Mouse (Mus musculus) heart, embryonic 16.5 days (tissue): ENCODE results near the gene Tchh. TPM values are rescaled to one million over a fixed set of nuclear protein-coding genes. Genes with fewer than 3 reads are reported as not detected.
"Not testable (repeated sequence)": the region's sequence is repeated elsewhere in the genome, so short reads cannot be mapped to it uniquely, and the experiment has no call there.

ENCODE experiments used
- ATAC-seq: fragments of 200-750 bp; cut with Nextera tagmentation; replicated peaks from 2 replicates; pipeline ENCODE4 v1.8.0; 2017; ENCODE audit warnings: moderate number of reproducible peaks; ENCODE audit not compliant: insufficient read depth, low FRiP score; ENCODE audit errors: extremely low read depth
- H3K27ac ChIP-seq: fragments of 300-500 bp; sonication (generic); 2 replicates; pipeline ENCODE4 v1.5.1; 2014; ENCODE audit warnings: mild to moderate bottlenecking, low read length, control low read depth, moderate library complexity
- H3K27me3 ChIP-seq: fragments of 300-500 bp; sonication (generic); 2 replicates; pipeline ENCODE4 v1.6.1; 2014; ENCODE audit warnings: low read length, mixed read lengths; ENCODE audit not compliant: control insufficient read depth, insufficient read depth
- H3K36me3 ChIP-seq: fragments of 300-500 bp; sonication (generic); 2 replicates; pipeline ENCODE4 v1.6.1; 2014; ENCODE audit not compliant: control insufficient read depth, insufficient read depth
- H3K4me1 ChIP-seq: fragments of 300-500 bp; sonication (generic); 2 replicates; pipeline ENCODE4 v1.6.1; 2014; ENCODE audit warnings: low read length, mixed read lengths; ENCODE audit not compliant: control insufficient read depth, insufficient read depth
- H3K4me2 ChIP-seq: fragments of 300-500 bp; sonication (generic); 2 replicates; pipeline ENCODE4 v1.6.1; 2014; ENCODE audit warnings: low read depth, mild to moderate bottlenecking, control low read depth, low read length
- H3K4me3 ChIP-seq: fragments of 300-500 bp; sonication (generic); 2 replicates; pipeline ENCODE4 v1.5.1; 2014; ENCODE audit warnings: mild to moderate bottlenecking, control low read depth, low read length
- H3K9ac ChIP-seq: fragments of 300-500 bp; sonication (generic); 2 replicates; pipeline ENCODE4 v1.6.1; 2014; ENCODE audit warnings: low read length, control low read depth
- H3K9me3 ChIP-seq: fragments of 300-500 bp; sonication (generic); replicated peaks from 2 replicates; pipeline ENCODE4 v1.6.1; 2016; ENCODE audit warnings: low read length; ENCODE audit not compliant: control insufficient read depth
- WGBS: fragments of 180-500 bp; shearing (Covaris S2); extraction: QIAGEN DNeasy Blood & Tissue Kit; methylation state at CpG from one replicate; pipeline ENCODE4 v1.1.7; 2014; 5-methylcytosine and 5-hydroxymethylcytosine counted together
- microRNA-seq: library from miRNA; unstranded; fragments of <30 nt; microRNA quantifications from one replicate; pipeline ENCODE4, GENCODE M21; 2017
- polyA plus RNA-seq: library from polyadenylated mRNA; unstranded; fragments of >200 nt; fragmentation: Nextera tagmentation; extraction: Ambion mirVana; gene quantifications from 2 replicates; pipeline ENCODE4 v1.2.1, GENCODE M21; 2015

Tchh gene
- polyA plus RNA-seq, 1 experiment from 2014 or later: 0.70 TPM

DNA sequence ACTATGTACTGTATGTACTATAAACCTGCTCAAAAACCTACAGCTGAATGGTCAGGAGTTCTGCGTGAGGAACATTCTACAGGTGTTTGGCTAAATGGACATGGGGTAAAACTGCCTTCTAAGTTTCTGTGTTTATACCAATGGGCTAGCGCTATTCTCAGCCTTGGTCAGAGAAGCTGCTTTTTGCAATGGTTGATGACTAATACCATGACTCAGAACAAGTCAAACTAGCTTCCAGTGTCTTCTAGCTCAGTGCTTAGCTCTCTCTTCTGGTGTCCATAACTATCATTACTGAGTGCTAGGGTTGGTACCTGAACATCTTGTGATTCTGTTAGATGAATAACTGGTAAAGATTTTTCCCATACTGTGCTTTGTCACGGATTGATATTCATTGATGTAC, 43.5 kb downstream of the Tchh start:
- ATAC-seq: no peak
- Histone ChIP-seq H3K36me3 (no peaks in the 10 kb centered on the region), H3K4me3 (no peak overlapping the region), H3K4me2 (no peak overlapping the region), H3K27me3 (no peaks in the 10 kb centered on the region), H3K27ac (no peak overlapping the region), H3K9ac (no peak overlapping the region), H3K9me3 (no peaks in the 10 kb centered on the region), H3K4me1 (no peaks in the 10 kb centered on the region)
- WGBS: 89% methylated on average over 3 of the region's 3 CpGs

DNA sequence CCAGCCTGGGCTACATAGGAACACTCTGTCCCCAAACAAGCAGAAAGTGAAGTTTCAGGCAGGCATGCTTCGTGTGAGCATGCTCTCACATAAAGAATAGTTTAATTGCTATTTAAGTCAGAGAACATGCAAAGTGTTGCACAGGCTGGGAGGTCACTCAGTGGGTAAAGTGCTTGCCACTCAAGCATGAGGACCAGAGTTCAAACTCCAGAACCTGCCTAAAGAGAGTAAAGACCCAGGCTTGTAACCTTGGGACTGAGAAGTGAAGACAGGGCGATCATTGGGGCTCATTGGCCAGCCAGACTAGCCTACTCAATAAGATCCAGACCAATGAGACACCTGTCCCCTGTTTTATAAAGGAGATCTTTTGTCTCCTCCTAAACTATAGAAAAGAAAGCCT, 46.4 kb downstream of the Tchh start:
- H3K4me1 ChIP-seq: no peaks in the 10 kb centered on the region
- ATAC-seq: no peak

DNA sequence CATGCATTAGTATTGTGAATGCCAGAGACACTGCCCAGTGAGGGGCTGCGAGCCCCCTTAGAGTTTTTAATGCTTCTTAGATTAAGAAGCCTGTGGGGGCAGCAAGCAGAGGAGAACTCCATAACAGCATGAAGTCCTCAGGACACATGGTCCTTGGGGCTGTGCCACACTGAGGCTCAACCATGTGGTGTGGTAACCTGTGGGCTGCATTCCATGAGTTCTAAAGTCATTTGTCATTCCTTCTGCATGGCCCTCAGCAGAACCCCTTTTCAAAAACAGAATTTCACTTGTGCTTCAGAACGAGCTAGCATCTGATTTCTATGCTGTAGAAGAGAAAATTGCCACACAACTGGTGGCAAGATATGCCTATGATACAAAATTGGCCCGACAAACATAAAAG, 50.0 kb downstream of the Tchh start:
- H3K4me3 ChIP-seq: no peak overlapping the region
- no peaks in the 10 kb centered on the region for H3K36me3 ChIP-seq
- no peaks in the 10 kb centered on the region for H3K4me1 ChIP-seq
- no peaks in the 10 kb centered on the region; the same call in 1 of the 2 replicates for H3K9me3 ChIP-seq
- H3K27me3 ChIP-seq: no peaks in the 10 kb centered on the region
- H3K27ac ChIP-seq: no peak overlapping the region
- H3K4me2 ChIP-seq: no peak overlapping the region
- WGBS: 69% methylated on average over 3 of the region's 3 CpGs
- H3K9ac ChIP-seq: no peak overlapping the region
- no peak for ATAC-seq

More for the DNA sequence above, 46.4 kb downstream of the Tchh start:
- Histone ChIP-seq H3K9me3 (no peaks in the 10 kb centered on the region), H3K9ac (no peak overlapping the region), H3K27me3 (no peaks in the 10 kb centered on the region), H3K4me3 (no peak overlapping the region), H3K36me3 (no peaks in the 10 kb centered on the region), H3K27ac (no peak overlapping the region), H3K4me2 (no peak overlapping the region)
- WGBS: 91% methylated on average over 2 of the region's 2 CpGs

GRCm38 (mm10) chr3:93493992-93494391, 51.9 kb downstream of the Tchh start:
- no peaks in the 10 kb centered on the region for H3K4me1 ChIP-seq
- ATAC-seq: peak; percentile 23; the same call in 1 of the 2 replicates
- no peaks in the 10 kb centered on the region for H3K27me3 ChIP-seq
- H3K9me3 ChIP-seq: no peaks in the 10 kb centered on the region; the same call in 1 of the 2 replicates
- no peak overlapping the region for H3K4me2 ChIP-seq
- under 1% methylated on average over 4 of the region's 4 CpGs for WGBS
- no peaks in the 10 kb centered on the region for H3K36me3 ChIP-seq
- no peak overlapping the region for H3K9ac ChIP-seq
- H3K4me3 ChIP-seq: no peak overlapping the region
- no peak overlapping the region for H3K27ac ChIP-seq

DNA sequence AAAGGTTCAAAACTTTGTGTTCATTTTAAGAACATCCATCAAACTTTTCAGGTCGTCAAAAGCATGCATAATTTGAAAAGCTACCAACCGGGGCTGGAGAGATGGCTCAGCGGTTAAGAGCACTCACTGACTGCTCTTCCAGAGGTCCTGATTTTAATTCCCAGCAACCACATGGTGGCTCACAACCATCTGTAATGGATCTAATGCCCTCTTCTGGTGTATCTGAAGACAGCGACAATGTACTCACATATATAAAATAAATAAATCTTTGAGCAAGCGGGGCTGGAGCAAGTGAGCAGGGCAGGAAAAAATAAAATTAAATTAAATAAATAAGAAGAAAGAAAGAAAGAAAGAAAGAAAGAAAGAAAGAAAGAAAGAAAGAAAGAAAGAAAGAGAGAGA, 52.6 kb downstream of the Tchh start:
- not testable (repeated sequence) for ATAC-seq, H3K4me1 ChIP-seq, H3K9ac ChIP-seq, H3K36me3 ChIP-seq, H3K27me3 ChIP-seq, H3K9me3 ChIP-seq, H3K4me2 ChIP-seq, H3K27ac ChIP-seq, H3K4me3 ChIP-seq
- 24% methylated on average over 5 of the region's 5 CpGs for WGBS

GRCm38 (mm10) chr3:93497131-93497530, 55.0 kb downstream of the Tchh start:
- Histone ChIP-seq H3K9ac (no peak overlapping the region), H3K4me3 (no peak overlapping the region), H3K4me2 (no peak overlapping the region), H3K36me3 (no peaks in the 10 kb centered on the region), H3K4me1 (no peaks in the 10 kb centered on the region), H3K27me3 (no peaks in the 10 kb centered on the region), H3K9me3 (no peaks in the 10 kb centered on the region; the same call in 1 of the 2 replicates), H3K27ac (no peak overlapping the region)
- ATAC-seq: no peak
- 68% methylated on average over 3 of the region's 3 CpGs for WGBS

Small RNA genes within 50 kb of the gene (microRNA-seq; reads per million reads assigned to microRNA genes)
- not detected for gene Gm22752

Other genes starting within 250 kb of the Tchh start
- gene Flg2, start 245.1 kb upstream of the Tchh start, polyA plus RNA-seq: not detected in 2 replicates
- gene Flg, start 168.8 kb upstream of the Tchh start, polyA plus RNA-seq: not detected in 2 replicates
- 0.02 TPM in 1 of 2 replicates, not detected in the other for gene Hrnr, start 122.6 kb upstream of the Tchh start, polyA plus RNA-seq
- 0.04 TPM in 1 of 2 replicates, not detected in the other for gene Rptn, start 48.6 kb upstream of the Tchh start, polyA plus RNA-seq
- not detected in 2 replicates for gene Tchhl1, start 26.4 kb downstream of the Tchh start, polyA plus RNA-seq
- 709 and 778 TPM in 2 replicates for gene S100a11, start 78.2 kb downstream of the Tchh start, polyA plus RNA-seq
- 222 and 243 TPM in 2 replicates for gene S100a10, start 112.8 kb downstream of the Tchh start, polyA plus RNA-seq
- gene Tdpoz2, start 210.4 kb downstream of the Tchh start, polyA plus RNA-seq: not detected in 2 replicates
- gene Tdpoz1, start 234.0 kb downstream of the Tchh start, polyA plus RNA-seq: not detected in 2 replicates